Mouse (Mus musculus) forebrain, postnatal 0 days (tissue): ENCODE data around the gene Cort. TPM values are rescaled to one million over a fixed set of nuclear protein-coding genes. Genes with fewer than 3 reads are reported as not detected.
A peak's percentile ranks its signal among the peaks of the same experiment; 100 is the strongest.

Source experiments
- ATAC-seq: fragments of 200-750 bp; cut with Nextera tagmentation; 2 replicates; pipeline ENCODE4 v1.8.0; 2017; ENCODE audit warnings: mild to moderate bottlenecking, moderate library complexity
- DNase-seq: peaks from one replicate; pipeline ENCODE4 v3.0.0-alpha.2; 2015
- H3K27ac ChIP-seq: fragments of 300-500 bp; sonication (generic); 2 replicates; pipeline ENCODE4 v1.5.1; 2014; ENCODE audit warnings: low read depth, mild to moderate bottlenecking, antibody characterized with exemption, low read length, moderate library complexity, mixed read lengths
- H3K27me3 ChIP-seq: fragments of 300-500 bp; sonication (generic); 2 replicates; pipeline ENCODE4 v1.6.1; 2014; ENCODE audit warnings: mild to moderate bottlenecking, low read length, mixed read lengths; ENCODE audit not compliant: insufficient read depth
- H3K36me3 ChIP-seq: fragments of 300-500 bp; sonication (generic); 2 replicates; pipeline ENCODE4 v1.6.1; 2014; ENCODE audit warnings: mild to moderate bottlenecking, moderate library complexity; ENCODE audit not compliant: insufficient read depth
- H3K4me1 ChIP-seq: fragments of 300-500 bp; sonication (generic); 2 replicates; pipeline ENCODE4 v1.6.1; 2014; ENCODE audit warnings: antibody characterized with exemption; ENCODE audit not compliant: insufficient read depth
- H3K4me2 ChIP-seq: fragments of 300-500 bp; sonication (generic); 2 replicates; pipeline ENCODE4 v1.6.1; 2014; ENCODE audit warnings: low read depth, mild to moderate bottlenecking, moderate library complexity
- H3K4me3 ChIP-seq: fragments of 300-500 bp; sonication (generic); 2 replicates; pipeline ENCODE4 v1.5.1; 2014; ENCODE audit warnings: low read depth, low read length, mixed read lengths
- H3K9ac ChIP-seq: fragments of 300-500 bp; sonication (generic); 2 replicates; pipeline ENCODE4 v1.6.1; 2014; ENCODE audit warnings: mild to moderate bottlenecking
- H3K9me3 ChIP-seq: fragments of 300-500 bp; sonication (generic); 2 replicates; pipeline ENCODE4 v1.6.1; 2016; ENCODE audit warnings: low read length
- CTCF ChIP-seq: sonication (generic); IDR thresholded peaks from 2 replicates; pipeline ENCODE4 v1.5.1; 2016; ENCODE audit warnings: antibody characterized with exemption, control low read depth, low read depth
- WGBS: fragments of 180-500 bp; shearing (Covaris S2); extraction: QIAGEN DNeasy Blood & Tissue Kit; methylation state at CpG from one replicate; pipeline ENCODE4 v1.1.7; 2014; 5-methylcytosine and 5-hydroxymethylcytosine counted together
- polyA plus RNA-seq: library from polyadenylated mRNA; unstranded; fragments of >200 nt; fragmentation: Nextera tagmentation; extraction: Ambion mirVana; gene quantifications from 2 replicates; pipeline ENCODE4 v1.2.1, GENCODE M21; 2015
- total RNA-seq: library from RNA; depleted of rRNA; stranded (reverse); fragments of >200 nt; gene quantifications from 2 replicates; pipeline ENCODE4 v1.2.3, GENCODE M21; 2014; rRNA removed

Cort gene
- total and polyA plus RNA-seq, 2 experiments from 2014 or later, result 7.5 to 7.8 TPM

DNA sequence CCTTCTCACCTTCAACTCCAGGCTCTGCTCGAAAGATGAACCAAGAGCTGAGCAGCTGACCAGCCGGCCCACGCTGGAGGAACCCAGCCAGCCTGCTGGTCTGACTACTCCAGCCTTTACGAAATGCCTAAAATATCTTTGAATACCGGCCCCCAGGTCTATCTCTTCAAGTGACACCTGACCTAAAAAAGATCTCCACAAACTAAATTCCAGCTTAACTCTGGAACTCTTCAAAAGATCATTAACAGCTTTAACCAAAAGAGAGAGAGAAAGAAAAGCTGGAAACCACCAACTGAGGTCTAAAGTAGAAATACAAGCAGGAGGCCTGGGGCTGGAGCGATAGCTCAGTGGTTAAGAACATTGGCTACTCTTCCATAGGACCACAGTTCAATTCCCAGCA, 46.9 kb downstream of the Cort start:
- WGBS, result 92% methylated on average over 6 of the region's 6 CpGs
- no peak for DNase-seq
- H3K4me1 ChIP-seq, result 0 out of 2 replicates have a peak, but pooled peaks cover 10% of the 10 kb centered on the region
- no peak overlapping the region for H3K4me3 ChIP-seq
- no peaks in the 10 kb centered on the region for H3K9me3 ChIP-seq
- no peak overlapping the region for H3K4me2 ChIP-seq
- H3K27ac ChIP-seq, result no peak overlapping the region
- peaks cover 6% of the 10 kb centered on the region for H3K36me3 ChIP-seq
- no peak for TF ChIP-seq CTCF
- no peaks in the 10 kb centered on the region for H3K27me3 ChIP-seq
- no peak overlapping the region for H3K9ac ChIP-seq
- no peak for ATAC-seq

DNA sequence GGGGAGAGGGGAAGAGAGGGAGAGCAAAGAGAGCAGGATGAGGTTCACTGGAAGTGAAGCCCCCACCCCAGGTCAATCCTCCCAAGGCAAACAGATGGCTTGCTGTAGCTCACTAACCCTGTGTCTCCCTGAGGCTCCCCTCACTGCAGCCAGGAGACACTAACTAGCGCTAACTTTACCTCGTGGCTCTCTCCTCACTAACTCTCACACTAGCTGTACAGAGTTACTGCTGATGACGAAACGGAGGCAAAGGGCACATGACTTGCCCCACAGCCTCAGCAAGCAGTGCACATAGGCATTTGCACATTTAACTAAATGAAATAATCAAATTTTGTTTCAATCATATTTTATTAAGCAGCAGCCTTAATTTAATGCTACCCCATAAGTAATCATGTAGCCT, 48.3 kb downstream of the Cort start:
- Histone ChIP-seq H3K9me3 (no peaks in the 10 kb centered on the region), H3K4me3 (no peak overlapping the region), H3K36me3 (peaks cover 6% of the 10 kb centered on the region), H3K4me2 (no peak overlapping the region), H3K27me3 (no peaks in the 10 kb centered on the region), H3K27ac (no peak overlapping the region), H3K4me1 (0 out of 2 replicates have a peak, but pooled peaks cover 10% of the 10 kb centered on the region), H3K9ac (no peak overlapping the region)
- TF ChIP-seq CTCF, result no peak
- 67% methylated on average over 4 of the region's 4 CpGs for WGBS
- no peak for DNase-seq
- no peak for ATAC-seq

DNA sequence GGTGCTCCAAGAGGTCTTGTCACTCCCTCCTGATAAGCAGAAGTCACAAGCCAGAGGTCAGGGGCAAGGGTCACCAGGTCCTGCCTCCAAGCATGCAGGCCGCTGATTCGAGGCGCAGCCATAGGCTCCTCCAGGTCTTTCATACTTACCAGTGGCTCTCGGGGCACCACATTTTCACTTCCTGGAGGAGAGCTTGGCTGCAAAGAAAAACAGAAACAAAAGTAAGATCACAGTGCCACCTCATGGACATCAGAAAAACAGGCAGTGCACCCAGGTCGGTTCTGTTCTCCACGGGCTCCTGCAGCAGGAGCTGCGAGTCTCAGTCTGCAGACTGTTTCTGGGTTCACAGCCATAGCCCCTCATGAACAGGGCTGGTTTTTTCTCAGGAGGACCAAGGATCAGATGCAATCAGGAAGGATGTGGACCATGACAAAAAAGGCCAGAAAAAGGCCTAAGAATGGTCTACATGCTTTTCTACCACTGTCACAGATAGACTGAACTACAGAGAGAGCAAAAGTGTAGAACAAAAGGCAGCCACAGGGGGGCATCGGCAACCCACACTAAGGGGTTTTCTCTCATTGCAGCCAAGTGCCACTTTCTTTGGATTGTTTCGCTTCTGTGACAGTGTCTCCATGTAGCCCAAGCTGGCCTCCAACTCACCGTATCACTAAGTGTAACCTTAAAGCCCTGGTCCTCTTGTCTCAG, 50.5 kb downstream of the Cort start:
- no peak overlapping the region for H3K4me3 ChIP-seq
- H3K36me3 ChIP-seq, result peaks cover 6% of the 10 kb centered on the region
- H3K27ac ChIP-seq, result no peak overlapping the region
- no peak overlapping the region for H3K4me2 ChIP-seq
- WGBS, result 21% methylated on average over 10 of the region's 10 CpGs
- peak; percentile 76 for TF ChIP-seq CTCF
- H3K4me1 ChIP-seq, result 0 out of 2 replicates have a peak, but pooled peaks cover 6% of the 10 kb centered on the region
- no peaks in the 10 kb centered on the region for H3K9me3 ChIP-seq
- H3K27me3 ChIP-seq, result no peaks in the 10 kb centered on the region
- ATAC-seq (peak; percentile 88), DNase-seq (peak; percentile 89)
- no peak overlapping the region for H3K9ac ChIP-seq

DNA sequence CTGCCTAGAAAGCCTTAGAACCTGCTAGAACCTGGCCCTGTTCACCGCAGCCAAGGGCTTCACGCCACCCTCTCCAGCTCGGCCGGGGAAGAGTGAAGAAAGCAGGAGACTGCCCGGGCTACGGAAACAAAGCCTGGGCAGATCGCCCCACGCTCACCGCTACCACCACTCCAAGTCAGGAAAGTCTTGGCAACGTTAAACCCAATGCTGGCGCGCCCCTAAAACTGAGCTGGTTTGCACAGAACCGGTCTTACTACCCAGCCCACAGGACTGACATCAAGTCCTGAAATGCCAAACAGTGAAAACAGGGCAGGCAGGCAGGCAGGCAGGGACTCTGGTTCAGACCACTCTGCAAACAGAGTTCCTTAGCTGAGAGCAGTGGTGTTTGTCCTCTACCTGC, 51.5 kb downstream of the Cort start:
- 85% methylated on average over 13 of the region's 13 CpGs for WGBS
- no peak overlapping the region for H3K9ac ChIP-seq

More for the DNA sequence above, 51.5 kb downstream of the Cort start:
- H3K27ac ChIP-seq, result no peak overlapping the region
- H3K4me1 ChIP-seq, result 0 out of 2 replicates have a peak, but pooled peaks cover 6% of the 10 kb centered on the region
- peaks cover 6% of the 10 kb centered on the region for H3K36me3 ChIP-seq
- H3K4me2 ChIP-seq, result no peak overlapping the region
- ATAC-seq (no peak), DNase-seq (no peak)
- H3K9me3 ChIP-seq, result no peaks in the 10 kb centered on the region
- no peak for TF ChIP-seq CTCF
- no peak overlapping the region for H3K4me3 ChIP-seq
- no peaks in the 10 kb centered on the region for H3K27me3 ChIP-seq

Other genes starting within 250 kb of the Cort start
- gene Pex14, start 26.9 kb downstream of the Cort start, total RNA-seq, result 61.3 and 66.5 TPM in 2 replicates
- 64.8 and 66.6 TPM in 2 replicates for gene Pex14, start 26.9 kb downstream of the Cort start, polyA plus RNA-seq
- gene Dffa, start 22.6 kb downstream of the Cort start, total RNA-seq, result 18.0 and 20.2 TPM in 2 replicates
- 22.3 and 24.3 TPM in 2 replicates for gene Dffa, start 22.6 kb downstream of the Cort start, polyA plus RNA-seq
- 6.5 and 8.2 TPM in 2 replicates for gene Cenps, start 10.9 kb upstream of the Cort start, total RNA-seq
- gene Cenps, start 10.9 kb upstream of the Cort start, polyA plus RNA-seq, result 15.9 and 22.5 TPM in 2 replicates
- 24.1 and 24.8 TPM in 2 replicates for gene Pgd, start 40.0 kb upstream of the Cort start, total RNA-seq
- 79.8 and 86.0 TPM in 2 replicates for gene Pgd, start 40.0 kb upstream of the Cort start, polyA plus RNA-seq
- gene Kif1b, start 180.9 kb upstream of the Cort start, total RNA-seq, result 209 and 270 TPM in 2 replicates
- 139 and 202 TPM in 2 replicates for gene Kif1b, start 180.9 kb upstream of the Cort start, polyA plus RNA-seq